Mouse (Mus musculus) stomach, postnatal 0 days (tissue): ENCODE measurements around the gene Arhgef28.

Experiments
- CTCF ChIP-seq: IDR thresholded peaks from 2 replicates; pipeline ENCODE4 v1.5.1; 2016; ENCODE audit warnings: antibody characterized with exemption, low read depth, mild to moderate bottlenecking, moderate library complexity
- EP300 ChIP-seq: optimal IDR thresholded peaks from 2 replicates; pipeline ENCODE3; 2016; ENCODE audit warnings: antibody characterized with exemption

DNA sequence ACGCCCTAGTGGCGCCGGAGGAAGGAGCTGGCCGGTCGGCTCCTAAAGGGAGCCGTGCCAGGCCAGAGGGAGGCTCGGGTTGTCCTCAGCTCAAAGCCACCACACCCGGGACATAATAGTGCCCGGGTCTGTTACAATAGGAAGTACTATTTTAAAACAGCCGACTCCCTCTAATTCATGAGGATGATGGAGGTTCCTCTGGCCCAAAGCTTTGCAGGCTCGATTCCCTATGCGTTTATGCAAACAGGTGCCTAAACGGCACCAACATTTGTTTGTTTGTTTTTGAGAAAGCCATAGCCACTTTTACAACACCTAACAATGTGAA lies 269 bp upstream of the Arhgef28 start:
- TF ChIP-seq CTCF (no peak), EP300 (no peak)
